In the genomic region with DNA sequence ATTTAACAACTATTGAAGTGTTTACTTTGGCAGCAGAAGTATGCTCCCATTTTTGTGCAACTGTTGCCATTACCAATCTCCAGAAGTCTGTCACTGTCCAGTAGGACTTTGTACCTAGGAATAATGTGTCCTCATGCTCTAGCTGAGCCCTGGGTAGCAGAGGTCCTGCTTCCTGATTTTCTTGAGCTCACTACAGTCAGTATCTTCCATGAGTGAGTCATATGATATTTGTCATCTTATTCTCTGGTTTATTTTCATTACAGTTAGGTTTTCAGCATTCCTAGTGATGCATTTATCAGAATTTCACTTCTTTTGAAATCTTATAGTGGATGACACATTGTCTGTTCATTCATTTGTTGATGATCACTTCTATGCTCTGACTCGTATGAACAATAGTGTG, we compare ENCODE assay signal across 13 mouse cellular contexts.
"Had no signal": no experiment of that assay in that cellular context is flagged by ENCODE, and none has a peak within 500 bp of the region (broad histone marks: within the 10 kb centered on the region; RNA-seq: fewer than 3 reads in every experiment).

No protein-coding gene starts in this region.

- DNase-seq: kidney, adult 18-20 months; kidney, postnatal 4 days; left cerebral cortex, postnatal 4 days; lung, adult 18-20 months; right cerebral cortex, adult 18-20 months; right cerebral cortex, postnatal 25 days; thymus, adult 18-20 months; thymus, postnatal 14 days had no signal

- ATAC-seq: midbrain, embryonic 16.5 days had no signal

- H3K9me3 ChIP-seq: limb, embryonic 13.5 days; midbrain, embryonic 12.5 days had no signal

- H3K4me2 ChIP-seq: limb, embryonic 13.5 days; midbrain, embryonic 12.5 days had no signal

- H3K9ac ChIP-seq: limb, embryonic 13.5 days; midbrain, embryonic 12.5 days had no signal

- H3K27me3 ChIP-seq: limb, embryonic 13.5 days; midbrain, embryonic 12.5 days had no signal

- H3K4me1 ChIP-seq: limb, embryonic 13.5 days; midbrain, embryonic 12.5 days had no signal

- H3K4me3 ChIP-seq: layer of hippocampus, adult 2 months; limb, embryonic 13.5 days; midbrain, embryonic 12.5 days had no signal

- H3K36me3 ChIP-seq: limb, embryonic 13.5 days; midbrain, embryonic 12.5 days had no signal

- H3K27ac ChIP-seq: kidney, postnatal 0 days; layer of hippocampus, adult 2 months; limb, embryonic 13.5 days; midbrain, embryonic 12.5 days had no signal
